Mouse (Mus musculus): Measurements from ENCODE around the gene Svop. TPM values are rescaled to one million over a fixed set of nuclear protein-coding genes. Genes with fewer than 3 reads are reported as not detected.
A peak's percentile ranks its signal among the peaks of the same experiment; 100 is the strongest.

Svop gene
- polyA plus RNA-seq, 1 experiment from 2014 or later = 2.1 TPM

DNA sequence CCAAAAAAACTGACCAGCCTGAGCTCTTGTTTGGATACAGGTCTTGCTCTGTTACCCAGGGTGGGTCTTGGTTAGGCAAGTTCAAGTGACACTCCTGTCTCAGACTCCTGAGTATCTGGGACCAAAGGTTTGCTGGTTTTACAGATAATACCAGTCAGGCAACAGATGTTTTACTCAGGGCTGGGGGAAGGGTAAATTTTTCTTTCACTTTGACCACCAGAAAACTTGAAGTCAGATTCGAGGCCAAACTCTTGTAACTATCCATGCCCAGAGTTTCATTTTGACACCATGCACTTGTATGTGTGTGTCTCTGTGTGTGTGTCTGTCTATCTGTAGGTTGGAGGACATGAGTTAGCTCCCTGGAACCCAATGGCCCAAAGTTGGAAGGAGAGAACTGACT is 110.9 kb downstream of the Svop start:
- no peak for ATAC-seq (ENCODE audit: low read depth)
- Histone ChIP-seq H3K27me3 (replicated peaks; ENCODE audit: control insufficient read depth, insufficient read depth, low read length) (no peaks in the 10 kb centered on the region), H3K36me3 (ENCODE audit: control insufficient read depth, insufficient read depth, low read length) (peaks cover 8% of the 10 kb centered on the region; the same call in 1 of the 2 replicates), H3K9ac (ENCODE audit: low read depth, low read length) (no peak overlapping the region), H3K4me2 (ENCODE audit: low read depth, low read length) (no peak overlapping the region), H3K4me1 (ENCODE audit: control insufficient read depth, insufficient read depth, low read length) (peaks cover 11% of the 10 kb centered on the region), H3K4me3 (ENCODE audit: low read depth, low read length) (no peak overlapping the region), H3K9me3 (ENCODE audit: control insufficient read depth, low read length) (no peaks in the 10 kb centered on the region), H3K27ac (replicated peaks; ENCODE audit: low read depth, low read length) (no peak overlapping the region)
- DNase-seq (ENCODE audit: low spot score) = no peak
- WGBS = 75% methylated on average over 1 of the region's 1 CpGs

DNA sequence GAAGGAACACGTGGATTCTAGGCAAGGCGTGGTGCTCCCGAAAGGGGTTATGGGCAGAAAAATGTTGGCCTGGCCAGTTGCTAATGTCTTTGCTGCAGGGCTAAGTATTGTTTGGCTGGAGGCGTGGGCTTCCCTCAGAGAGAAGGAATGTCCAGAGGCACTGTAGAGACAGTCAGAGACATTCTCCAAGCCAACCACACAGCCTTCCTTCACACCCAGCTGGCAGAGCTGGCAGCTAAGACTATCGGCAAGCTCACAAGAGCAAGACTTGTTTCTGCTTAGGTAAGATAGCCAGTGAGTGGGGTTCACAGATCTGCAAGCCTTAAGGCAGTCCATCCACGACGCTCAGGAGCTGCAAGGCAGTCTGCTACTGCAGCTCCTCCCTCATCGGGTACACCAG is 114.1 kb downstream of the Svop start:
- Histone ChIP-seq H3K4me1 (ENCODE audit: control insufficient read depth, insufficient read depth, low read length) (peaks cover 23% of the 10 kb centered on the region), H3K9me3 (ENCODE audit: control insufficient read depth, low read length) (no peaks in the 10 kb centered on the region), H3K9ac (ENCODE audit: low read depth, low read length) (no peak overlapping the region), H3K4me2 (ENCODE audit: low read depth, low read length) (no peak overlapping the region), H3K27ac (replicated peaks; ENCODE audit: low read depth, low read length) (peak overlapping the region; percentile 28; the same call in 1 of the 2 replicates), H3K4me3 (ENCODE audit: low read depth, low read length) (no peak overlapping the region), H3K36me3 (ENCODE audit: control insufficient read depth, insufficient read depth, low read length) (peaks cover 8% of the 10 kb centered on the region; the same call in 1 of the 2 replicates), H3K27me3 (replicated peaks; ENCODE audit: control insufficient read depth, insufficient read depth, low read length) (no peaks in the 10 kb centered on the region)
- ATAC-seq (ENCODE audit: low read depth) (no peak), DNase-seq (ENCODE audit: low spot score) (no peak)
- 61% methylated on average over 8 of the region's 8 CpGs for WGBS

Other genes starting within 250 kb of the Svop start
- gene Coro1c, start 182.8 kb downstream of the Svop start, polyA plus RNA-seq (2014; fragmentation: Nextera tagmentation; extraction: Ambion mirVana) = 96.9 and 103 TPM in 2 replicates
- 16.5 and 17.1 TPM in 2 replicates for gene Ssh1, start 97.7 kb downstream of the Svop start, polyA plus RNA-seq (2014; fragmentation: Nextera tagmentation; extraction: Ambion mirVana)
- not detected in 2 replicates for gene Dao, start 87.9 kb downstream of the Svop start, polyA plus RNA-seq (2014; fragmentation: Nextera tagmentation; extraction: Ambion mirVana)
- 10.1 and 11.3 TPM in 2 replicates for gene Usp30, start 26.1 kb downstream of the Svop start, polyA plus RNA-seq (2014; fragmentation: Nextera tagmentation; extraction: Ambion mirVana)
- gene Alkbh2, start 36.6 kb upstream of the Svop start, polyA plus RNA-seq (2014; fragmentation: Nextera tagmentation; extraction: Ambion mirVana) = 8.6 and 10.0 TPM in 2 replicates
- 20.4 and 22.7 TPM in 2 replicates for gene Ung, start 38.8 kb upstream of the Svop start, polyA plus RNA-seq (2014; fragmentation: Nextera tagmentation; extraction: Ambion mirVana)
- 2.3 and 2.4 TPM in 2 replicates for gene Acacb, start 55.0 kb upstream of the Svop start, polyA plus RNA-seq (2014; fragmentation: Nextera tagmentation; extraction: Ambion mirVana)
- gene Foxn4, start 182.2 kb upstream of the Svop start, polyA plus RNA-seq (2014; fragmentation: Nextera tagmentation; extraction: Ambion mirVana) = 0.97 and 1.1 TPM in 2 replicates
- 3.0 and 3.8 TPM in 2 replicates for gene Myo1h, start 197.6 kb upstream of the Svop start, polyA plus RNA-seq (2014; fragmentation: Nextera tagmentation; extraction: Ambion mirVana)